Mouse (Mus musculus) kidney, postnatal 25 days (tissue): ENCODE data around the gene Nme4.
"Not testable (repeated sequence)": the region's sequence is repeated elsewhere in the genome, so short reads cannot be mapped to it uniquely, and the experiment has no call there.

ENCODE experiments used
- DNase-seq, 2 experiments: peaks; one replicate each; pipeline ENCODE4 v3.0.0; 2021; ENCODE audit warnings: mixed read lengths in 2 of 2

Nme4 gene

GRCm38 (mm10) chr17:26113181-26113948, 18.0 kb upstream of the Nme4 start, which contains the start of gene Tmem8:
Gene Tmem8 (plus strand): TSS chr17:26113299.
- DNase-seq: peak; percentile 81 to 93

- DNase-seq: no peak
Measured at GRCm38 (mm10) chr17:26112751-26113150, 17.3 kb upstream of the Nme4 start.

GRCm38 (mm10) chr17:26111722-26112121, 16.3 kb upstream of the Nme4 start:
- no peak for DNase-seq

- DNase-seq: no peak
Measured at GRCm38 (mm10) chr17:26111024-26111423, 15.6 kb upstream of the Nme4 start.

GRCm38 (mm10) chr17:26110156-26110555, 14.8 kb upstream of the Nme4 start:
- no peak for DNase-seq

- no peak for DNase-seq
Measured at GRCm38 (mm10) chr17:26105619-26106018, 10.2 kb upstream of the Nme4 start.

- peak; percentile 76 to 93 for DNase-seq
Measured at GRCm38 (mm10) chr17:26101478-26101877, 6.1 kb upstream of the Nme4 start.

- no peak for DNase-seq
Measured at GRCm38 (mm10) chr17:26100166-26100565, 4.8 kb upstream of the Nme4 start.

GRCm38 (mm10) chr17:26099316-26099715, 3.9 kb upstream of the Nme4 start:
- not testable (repeated sequence) for DNase-seq

- no peak for DNase-seq
Measured at GRCm38 (mm10) chr17:26098461-26098860, 3.1 kb upstream of the Nme4 start.

GRCm38 (mm10) chr17:26094531-26095110, 781 bp downstream of the Nme4 start:
- no peak for DNase-seq

- DNase-seq: peak; percentile 93 to 97
Measured at GRCm38 (mm10) chr17:26089905-26090632, 5.3 kb downstream of the Nme4 start, which contains the start of gene Decr2. Gene Decr2 (minus strand): TSS chr17:26090337.

- no peak for DNase-seq
Measured at GRCm38 (mm10) chr17:26087059-26087564, 8.3 kb downstream of the Nme4 start.

- no peak for DNase-seq
Measured at GRCm38 (mm10) chr17:26080867-26081266, 14.5 kb downstream of the Nme4 start.

- DNase-seq: no peak
Measured at GRCm38 (mm10) chr17:26078851-26079250, 16.6 kb downstream of the Nme4 start.

GRCm38 (mm10) chr17:26075246-26075645, 20.2 kb downstream of the Nme4 start:
- no peak for DNase-seq

GRCm38 (mm10) chr17:26070136-26070535, 25.3 kb downstream of the Nme4 start:
- no peak for DNase-seq

GRCm38 (mm10) chr17:26068831-26069739, 26.3 kb downstream of the Nme4 start, which contains the start of gene Rab11fip3:
Gene Rab11fip3 (minus strand): TSS chr17:26069555.
- DNase-seq: peak; percentile 90 to 91

- peak in 1 of 2 experiments; percentile 43 for DNase-seq
Measured at GRCm38 (mm10) chr17:26068024-26068830, 27.2 kb downstream of the Nme4 start.

GRCm38 (mm10) chr17:26066488-26067020, 28.8 kb downstream of the Nme4 start:
- DNase-seq: no peak

- peak in 1 of 2 experiments; percentile 52 for DNase-seq
Measured at GRCm38 (mm10) chr17:26064916-26065315, 30.5 kb downstream of the Nme4 start.
